Mouse (Mus musculus): ENCODE measurements around the gene Dync1h1.

Gene Dync1h1

GRCm38 (mm10) chr12:110601241-110602218 is at the start of gene Dync1h1:
Dync1h1 (plus strand) TSS chr12:110601452.
- in situ Hi-C loops (cut with MboI, MseI), result loop anchor here (5.0 kb wide), 1 partner anchor 241 kb away; the partner anchor contains the start of gene Mok (in 2 of the 2)

DNA sequence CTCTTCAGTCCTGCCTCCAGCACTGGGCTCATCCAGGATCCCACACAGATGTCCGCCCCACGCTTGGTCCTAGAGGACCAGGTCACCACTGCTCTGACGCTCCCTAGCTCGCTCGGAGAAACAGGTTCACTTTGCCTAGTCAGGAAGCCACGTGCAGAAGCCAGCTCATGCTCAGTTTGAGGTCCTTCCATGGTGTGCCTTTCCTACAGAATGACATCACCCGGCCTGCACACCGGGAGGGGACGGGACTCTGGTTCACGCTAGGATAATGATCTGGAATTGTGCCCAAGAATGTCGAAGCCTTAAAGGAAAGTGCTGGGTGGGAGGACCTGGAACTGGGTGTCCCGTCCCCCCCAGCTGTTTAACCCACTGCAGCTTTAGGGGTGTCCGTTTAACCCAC is 49.1 kb upstream of the Dync1h1 start:
- in situ Hi-C loops (cut with MboI, MseI), result loop anchor here in 1 of 2 experiments (25.0 kb wide), 1 partner anchor 90 kb away; no protein-coding TSS in a partner anchor

GRCm38 (mm10) chr12:110553362-110553761 is 47.9 kb upstream of the Dync1h1 start:
- in situ Hi-C loops (cut with MboI, MseI), result loop anchor here in 1 of 2 experiments (25.0 kb wide), 1 partner anchor 91 kb away; no protein-coding TSS in a partner anchor

- in situ Hi-C loops (cut with MboI, MseI), result loop anchor here in 1 of 2 experiments (25.0 kb wide), 1 partner anchor 93 kb away; no protein-coding TSS in a partner anchor
These were observed 45.6 kb upstream of the Dync1h1 start for GRCm38 (mm10) chr12:110555536-110556240.

DNA sequence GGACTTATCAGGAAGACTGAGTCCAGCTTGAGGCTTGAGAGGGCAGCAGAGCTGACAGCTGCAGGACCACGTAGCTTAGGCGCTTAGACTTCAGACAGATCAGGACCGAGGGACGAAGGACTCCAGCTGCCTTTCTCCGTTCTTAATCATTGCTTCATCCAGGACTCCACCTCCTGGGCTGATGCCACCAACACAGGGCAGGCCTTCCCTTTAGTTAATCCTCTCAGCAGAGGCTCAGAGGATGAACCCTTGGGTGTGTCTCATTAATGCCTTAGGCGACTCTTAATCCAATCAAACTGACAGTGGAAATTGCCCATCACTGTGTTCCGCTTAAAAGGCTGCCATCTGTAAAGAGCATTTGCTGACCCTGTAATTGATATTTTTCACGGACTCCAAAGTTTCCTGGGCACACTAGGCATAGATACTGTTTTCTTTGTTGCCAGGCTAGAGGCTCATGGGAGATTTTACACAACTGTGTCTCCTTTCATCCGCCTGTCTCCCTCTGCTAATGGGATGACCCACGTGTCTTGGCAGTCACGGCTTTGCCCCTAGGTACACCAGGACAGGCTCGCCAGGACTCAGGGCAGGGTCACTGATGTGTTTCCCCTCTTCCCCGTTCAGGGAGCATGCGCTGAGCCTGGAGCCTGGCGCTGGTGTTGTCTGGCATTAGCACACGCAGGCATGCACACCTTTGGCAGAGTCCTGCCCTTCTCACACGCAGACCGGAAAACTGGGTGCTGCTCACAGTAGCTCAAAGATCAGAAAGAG is 44.2 kb upstream of the Dync1h1 start:
- in situ Hi-C loops (cut with MboI, MseI), result loop anchor here in 1 of 2 experiments (25.0 kb wide), 1 partner anchor 95 kb away; no protein-coding TSS in a partner anchor

DNA sequence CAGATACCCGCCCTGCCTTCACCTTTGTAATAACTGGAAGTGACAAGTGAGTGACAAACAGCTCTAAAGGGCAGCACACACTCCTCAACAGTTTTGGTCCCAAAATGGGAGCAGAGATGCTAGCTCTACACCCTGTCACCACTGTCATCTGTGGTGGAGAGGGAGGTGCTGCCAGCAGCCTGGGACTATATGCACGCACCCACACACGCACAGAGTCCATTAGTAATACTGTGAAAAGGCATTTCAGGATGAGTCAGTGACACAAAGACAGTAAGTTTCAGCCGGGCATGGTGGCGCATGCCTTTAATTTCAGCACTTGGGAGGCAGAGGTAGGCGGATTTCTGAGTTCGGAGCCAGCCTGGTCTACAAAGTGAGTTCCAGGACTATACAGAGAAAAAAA is 43.1 kb upstream of the Dync1h1 start:
- in situ Hi-C loops (cut with MboI, MseI), result loop anchor here in 1 of 2 experiments (25.0 kb wide), 1 partner anchor 96 kb away; no protein-coding TSS in a partner anchor

DNA sequence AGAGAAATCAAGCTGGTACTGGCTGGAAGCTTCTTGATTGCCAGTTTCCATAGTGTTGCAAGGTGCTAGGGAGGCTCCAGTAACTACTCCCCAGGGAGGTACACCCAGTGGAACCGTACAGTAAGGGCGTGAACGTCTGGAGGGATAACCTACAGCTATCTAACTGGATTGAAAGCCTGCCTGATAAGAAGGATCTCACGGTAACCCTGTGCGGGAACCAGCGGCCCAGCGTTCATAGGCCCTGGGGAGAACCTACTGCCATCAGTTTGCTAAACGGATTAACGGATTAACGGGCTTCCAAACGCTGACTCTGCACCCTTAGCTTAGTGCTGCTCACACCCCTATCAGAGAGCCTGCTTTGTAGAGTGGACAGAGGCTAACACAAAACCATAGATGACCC is 37.9 kb upstream of the Dync1h1 start:
- in situ Hi-C loops (cut with MboI, MseI), result loop anchor here in 1 of 2 experiments (25.0 kb wide), 1 partner anchor 101 kb away; no protein-coding TSS in a partner anchor

- in situ Hi-C loops (cut with MboI, MseI), result loop anchor here in 1 of 2 experiments (25.0 kb wide), 1 partner anchor 103 kb away; no protein-coding TSS in a partner anchor
These were observed 36.4 kb upstream of the Dync1h1 start for GRCm38 (mm10) chr12:110564848-110565247.

DNA sequence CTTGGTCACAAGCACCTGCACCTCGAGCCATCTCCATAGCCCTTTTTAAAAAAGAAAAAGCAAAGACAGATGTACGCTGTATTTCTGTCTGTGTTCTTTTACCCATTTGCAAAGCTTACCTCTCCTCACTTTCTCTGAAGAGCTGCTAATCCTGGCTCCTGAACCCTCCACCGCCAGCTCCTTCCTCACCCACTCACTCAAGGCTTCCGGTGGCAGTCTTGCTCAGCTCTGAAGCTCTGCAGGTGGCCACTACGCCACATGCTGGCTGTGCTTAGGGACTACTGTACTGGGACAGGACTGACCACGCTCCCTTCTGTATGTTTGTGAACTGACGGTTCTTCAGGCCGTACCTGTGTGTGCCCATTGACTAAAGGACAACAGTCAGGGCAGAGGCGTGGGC is 34.9 kb upstream of the Dync1h1 start:
- in situ Hi-C loops (cut with MboI, MseI), result loop anchor here in 1 of 2 experiments (25.0 kb wide), 1 partner anchor 104 kb away; no protein-coding TSS in a partner anchor

- in situ Hi-C loops (cut with MboI, MseI), result loop anchor here in 1 of 2 experiments (25.0 kb wide), 1 partner anchor 109 kb away; no protein-coding TSS in a partner anchor
These were observed 30.2 kb upstream of the Dync1h1 start for GRCm38 (mm10) chr12:110571050-110571449.

DNA sequence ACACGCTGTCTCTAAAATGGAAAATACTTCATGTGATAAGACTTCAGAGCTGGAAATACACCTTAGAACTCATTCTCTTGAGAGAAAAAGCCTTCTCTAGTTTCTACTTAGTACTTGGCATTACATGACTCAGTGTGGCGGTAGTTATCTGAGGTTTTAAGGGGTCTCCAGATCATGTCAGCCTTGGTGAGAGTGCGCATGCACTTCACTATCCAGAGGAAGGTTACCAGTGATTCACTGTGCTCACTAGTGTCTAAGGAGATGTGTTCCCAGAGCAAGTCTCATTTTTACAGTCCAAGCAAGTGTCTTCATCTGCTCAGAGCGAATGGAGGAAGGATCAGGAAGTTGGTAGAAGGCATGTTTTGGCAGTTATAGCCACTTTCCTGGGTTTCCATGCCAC is 28.9 kb upstream of the Dync1h1 start:
- in situ Hi-C loops (cut with MboI, MseI), result loop anchor here in 1 of 2 experiments (25.0 kb wide), 1 partner anchor 110 kb away; no protein-coding TSS in a partner anchor

DNA sequence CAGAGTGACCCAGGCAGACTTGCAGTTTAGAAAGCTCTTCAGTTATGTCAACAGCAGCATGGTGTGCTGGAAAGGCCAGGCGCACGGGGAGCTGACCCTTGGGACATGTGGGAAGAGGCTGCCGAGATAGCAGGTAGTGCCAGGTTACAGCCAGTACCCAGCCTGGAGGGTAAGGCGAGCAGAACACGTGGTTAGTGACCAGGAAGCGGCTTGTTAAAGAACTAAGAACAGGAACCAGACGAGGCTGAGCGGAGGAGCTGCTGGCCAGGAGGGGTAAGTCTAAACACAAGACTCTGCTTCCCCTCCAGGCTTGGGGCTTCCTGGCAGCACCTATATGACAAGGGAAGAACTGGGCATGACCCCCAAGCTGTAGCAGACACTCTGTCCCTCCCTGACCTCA is 27.6 kb upstream of the Dync1h1 start:
- in situ Hi-C loops (cut with MboI, MseI), result loop anchor here in 1 of 2 experiments (25.0 kb wide), 1 partner anchor 111 kb away; no protein-coding TSS in a partner anchor

DNA sequence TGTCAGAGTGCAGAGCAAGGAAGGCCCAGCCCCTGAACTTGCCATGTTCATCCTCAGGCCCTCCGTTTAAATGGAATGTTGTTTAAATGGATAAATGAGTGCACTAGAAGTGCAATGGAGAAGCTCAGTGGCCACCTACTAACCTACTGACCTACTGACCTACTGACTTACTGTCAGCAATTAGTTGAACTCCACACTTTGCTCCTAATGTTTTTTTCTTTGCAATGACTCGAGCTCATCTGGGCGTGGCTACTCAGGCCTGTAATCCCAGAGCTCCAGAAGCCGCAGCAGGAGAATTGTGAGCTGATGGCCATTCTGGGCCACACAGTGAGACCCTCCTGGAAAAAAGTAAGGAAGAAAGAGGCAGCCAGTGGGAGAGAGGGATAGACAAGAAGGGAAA is 25.3 kb upstream of the Dync1h1 start:
- in situ Hi-C loops (cut with MboI, MseI), result no loop called here

- in situ Hi-C loops (cut with MboI, MseI), result no loop called here
These were observed 22.9 kb upstream of the Dync1h1 start for GRCm38 (mm10) chr12:110578333-110578732.

DNA sequence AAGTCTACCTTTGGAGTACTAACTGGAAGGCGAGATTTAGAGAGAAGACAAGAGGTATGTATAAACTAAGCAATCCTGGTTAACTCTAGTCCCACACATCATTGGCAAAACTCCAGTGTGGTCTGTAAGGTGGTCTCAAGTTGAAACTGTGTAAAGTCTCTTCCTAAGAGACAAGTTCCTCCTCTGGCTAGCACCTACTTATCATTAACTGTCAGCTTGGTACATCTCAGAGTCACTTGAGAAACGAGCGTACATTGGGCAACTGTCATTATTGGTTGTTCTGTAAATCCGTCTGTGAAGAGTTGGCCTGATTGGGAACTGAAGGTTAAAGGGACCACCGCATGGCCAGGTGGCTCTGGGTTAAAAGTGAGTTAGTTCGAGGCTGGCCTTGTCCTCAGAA is 12.6 kb upstream of the Dync1h1 start:
- in situ Hi-C loops (cut with MboI, MseI), result no loop called here

DNA sequence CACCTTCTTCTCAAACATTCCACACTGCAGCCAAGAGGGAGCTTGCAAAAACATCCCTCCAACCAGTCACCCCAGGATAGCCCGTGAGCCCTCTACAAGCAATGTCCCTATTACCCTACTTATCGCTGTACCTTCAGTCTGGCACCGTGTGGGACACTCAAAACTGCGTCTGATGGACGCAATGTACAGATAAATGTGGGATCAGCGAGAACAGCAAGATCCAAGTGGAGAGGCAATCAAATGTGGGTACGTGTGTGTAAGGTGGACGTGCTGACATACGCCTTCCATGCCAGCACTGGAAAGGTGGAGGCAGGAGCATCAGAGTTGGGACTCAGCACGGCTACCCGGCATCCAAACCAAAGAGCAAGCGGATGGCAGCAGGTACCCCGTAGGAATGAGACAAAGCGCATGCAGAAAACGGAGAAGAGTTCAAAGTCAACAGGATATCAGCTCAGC is 10.4 kb upstream of the Dync1h1 start:
- in situ Hi-C loops (cut with MboI, MseI), result no loop called here

- in situ Hi-C loops (cut with MboI, MseI), result no loop called here
These were observed 9.9 kb upstream of the Dync1h1 start for GRCm38 (mm10) chr12:110591260-110591883.

DNA sequence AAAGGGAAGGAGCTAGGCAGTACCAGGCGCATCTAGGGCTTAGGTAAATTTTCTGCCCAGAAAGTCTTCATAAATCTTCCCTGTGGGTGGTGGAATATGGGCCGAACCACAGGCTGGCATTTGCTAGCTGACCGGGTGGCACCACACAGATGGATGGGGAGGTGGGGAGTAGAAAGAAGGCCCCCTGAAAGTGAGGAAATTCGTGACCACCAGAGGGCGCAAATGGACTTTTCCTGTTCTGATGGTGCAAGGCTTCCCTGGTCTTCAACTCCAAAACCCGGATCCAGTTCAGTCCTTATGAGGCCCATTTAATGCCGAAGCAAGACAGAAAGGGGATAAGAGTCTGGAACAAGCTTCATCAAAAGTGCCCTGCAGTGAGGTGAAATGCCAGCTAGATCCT is 2.7 kb upstream of the Dync1h1 start:
- in situ Hi-C loops (cut with MboI, MseI), result no loop called here

GRCm38 (mm10) chr12:110599791-110600190 is 1.5 kb upstream of the Dync1h1 start:
- in situ Hi-C loops (cut with MboI, MseI), result loop anchor here (5.0 kb wide), 1 partner anchor 243 kb away; the partner anchor contains the start of gene Mok (in 2 of the 2)

Measured in T-helper 17 cell (primary cell).